Mouse (Mus musculus) ES-E14 (cell line): ENCODE results near the gene Mlf1.

Source experiments
- HCFC1 ChIP-seq: IDR thresholded peaks from 2 replicates; pipeline ENCODE4 v1.6.1; 2012; ENCODE audit warnings: low read length, inconsistent platforms, borderline replicate concordance; ENCODE audit not compliant: insufficient read depth
- MAFK ChIP-seq: IDR thresholded peaks from 2 replicates; pipeline ENCODE4 v1.6.1; 2014; ENCODE audit warnings: mild to moderate bottlenecking, low read depth, low read length, inconsistent platforms; ENCODE audit not compliant: insufficient read depth
- ZC3H11A ChIP-seq: IDR thresholded peaks from 2 replicates; pipeline ENCODE4 v1.6.1; 2012; ENCODE audit warnings: low read depth, mild to moderate bottlenecking, inconsistent platforms, low read length, borderline replicate concordance
- ZNF384 ChIP-seq: IDR thresholded peaks from 2 replicates; pipeline ENCODE4 v1.6.1; 2012; ENCODE audit warnings: low read depth, low read length, inconsistent platforms

DNA sequence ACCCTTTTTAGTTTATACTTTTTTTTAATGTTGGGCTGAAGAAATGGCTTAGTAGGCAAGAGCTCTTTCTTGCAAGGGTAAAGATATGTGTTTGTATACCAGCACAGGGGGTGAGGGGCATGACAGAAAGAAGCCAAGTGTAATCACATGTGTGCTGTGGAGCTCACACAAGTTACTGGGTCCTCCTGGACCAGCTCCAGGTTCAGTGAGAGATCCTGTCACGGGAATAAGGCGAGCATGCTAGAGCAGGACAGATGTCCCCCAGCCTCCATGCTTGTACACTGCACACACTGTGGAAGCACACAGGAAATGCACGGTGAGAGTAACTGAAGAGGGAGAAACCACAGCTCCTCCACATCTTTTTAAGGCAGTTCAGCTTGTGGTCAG lies 21.1 kb upstream of the Mlf1 start:
- no peak for TF ChIP-seq ZNF384
- TF ChIP-seq ZC3H11A: no peak
- no peak for TF ChIP-seq HCFC1
- no peak for TF ChIP-seq MAFK
